Mouse (Mus musculus) yolk sac, embryonic 10.5 days (tissue): ENCODE results near the gene Vps54.
"Not testable (repeated sequence)": the region's sequence is repeated elsewhere in the genome, so short reads cannot be mapped to it uniquely, and the experiment has no call there.

Experiments
- DNase-seq: peaks from one replicate; pipeline ENCODE4 v3.0.0-alpha.2; 2017; ENCODE audit warnings: low spot score

Gene Vps54

GRCm38 (mm10) chr11:21241351-21241750, 2.3 kb downstream of the Vps54 start:
- no peak for DNase-seq

GRCm38 (mm10) chr11:21247203-21247865, 8.3 kb downstream of the Vps54 start:
- DNase-seq: no peak

- DNase-seq: no peak
Measured at GRCm38 (mm10) chr11:21247940-21248339, 8.9 kb downstream of the Vps54 start.

GRCm38 (mm10) chr11:21250366-21250765, 11.3 kb downstream of the Vps54 start:
- no peak for DNase-seq

- DNase-seq: not testable (repeated sequence)
Measured at GRCm38 (mm10) chr11:21258611-21259010, 19.5 kb downstream of the Vps54 start.

- no peak for DNase-seq
Measured at GRCm38 (mm10) chr11:21265423-21265822, 26.3 kb downstream of the Vps54 start.

GRCm38 (mm10) chr11:21276151-21276550, 37.1 kb downstream of the Vps54 start:
- DNase-seq: no peak

- no peak for DNase-seq
Measured at GRCm38 (mm10) chr11:21286391-21286790, 47.3 kb downstream of the Vps54 start.

- DNase-seq: not testable (repeated sequence)
Measured at GRCm38 (mm10) chr11:21288153-21288552, 49.1 kb downstream of the Vps54 start.

GRCm38 (mm10) chr11:21295486-21295885, 56.4 kb downstream of the Vps54 start:
- DNase-seq: no peak

- no peak for DNase-seq
Measured at GRCm38 (mm10) chr11:21303619-21304018, 64.5 kb downstream of the Vps54 start.

- no peak for DNase-seq
Measured at GRCm38 (mm10) chr11:21307078-21307668, 68.1 kb downstream of the Vps54 start.

- DNase-seq: no peak
Measured at GRCm38 (mm10) chr11:21308119-21308518, 69.0 kb downstream of the Vps54 start.

GRCm38 (mm10) chr11:21309516-21309915, 70.4 kb downstream of the Vps54 start:
- DNase-seq: no peak

- DNase-seq: no peak
Measured at GRCm38 (mm10) chr11:21313922-21314657, 75.0 kb downstream of the Vps54 start.

- DNase-seq: no peak
Measured at GRCm38 (mm10) chr11:21321577-21321976, 82.5 kb downstream of the Vps54 start.

- DNase-seq: no peak
Measured at GRCm38 (mm10) chr11:21322349-21322748, 83.3 kb downstream of the Vps54 start.

- no peak for DNase-seq
Measured at GRCm38 (mm10) chr11:21325781-21326180, 86.7 kb downstream of the Vps54 start.

GRCm38 (mm10) chr11:21326770-21327169, 87.7 kb downstream of the Vps54 start:
- no peak for DNase-seq

- DNase-seq: no peak
Measured at GRCm38 (mm10) chr11:21327486-21327885, 88.4 kb downstream of the Vps54 start.

GRCm38 (mm10) chr11:21328141-21328540, 89.1 kb downstream of the Vps54 start:
- DNase-seq: no peak

- DNase-seq: no peak
Measured at GRCm38 (mm10) chr11:21332639-21333295, 93.7 kb downstream of the Vps54 start.

- DNase-seq: no peak
Measured at GRCm38 (mm10) chr11:21337855-21338254, 98.8 kb downstream of the Vps54 start.
